Mouse (Mus musculus) cortical plate, adult 2 months (tissue): ENCODE measurements around the gene Myo1b.

Source experiments
- CTCF ChIP-seq: fragments of 200-500 bp; IDR thresholded peaks from 2 replicates; pipeline ENCODE4 v1.5.1; 2011; ENCODE audit warnings: mild to moderate bottlenecking, control low read depth, low read length; ENCODE audit not compliant: insufficient read depth; ENCODE audit errors: extremely low read depth
- POLR2A ChIP-seq: fragments of 200-500 bp; IDR thresholded peaks from 2 replicates; pipeline ENCODE4 v1.6.1; 2011; ENCODE audit warnings: mild to moderate bottlenecking, low read length, control low read depth; ENCODE audit not compliant: insufficient read depth; ENCODE audit errors: extremely low read depth

GRCm38 (mm10) chr1:51729407-51729806 lies 186.5 kb downstream of the Myo1b start:
- TF ChIP-seq CTCF (no peak), POLR2A (no peak)
